Mouse (Mus musculus) ES-CJ7 (cell line): ENCODE data around the gene Gm20850.
"Not testable (repeated sequence)": the region's sequence is repeated elsewhere in the genome, so short reads cannot be mapped to it uniquely, and the experiment has no call there.

ENCODE experiments used
- DNase-seq: peaks from one replicate; pipeline ENCODE4 v3.0.0; 2011; ENCODE audit warnings: low read depth, low spot score

Gm20850 gene

GRCm38 (mm10) chrY:75715022-75715421 is at the start of gene Gm20850:
Gm20850 (plus strand) TSS chrY:75715322.
- not testable (repeated sequence) for DNase-seq
